Mouse (Mus musculus) CH12.LX (cell line): ENCODE results near the gene Saal1. TPM values are rescaled to one million over a fixed set of nuclear protein-coding genes. Genes with fewer than 3 reads are reported as not detected.

Experiments
- DNase-seq: peaks from one replicate; pipeline ENCODE4 v3.0.0-alpha.2; 2013; ENCODE audit errors: extremely low read depth
- H3K27ac ChIP-seq: 2 replicates; pipeline ENCODE4 v1.5.1; 2012; ENCODE audit warnings: low read depth, mild to moderate bottlenecking, control low read depth, moderate library complexity; ENCODE audit not compliant: insufficient read depth
- H3K27me3 ChIP-seq: replicated peaks from 2 replicates; pipeline ENCODE3; 2012; ENCODE audit warnings: inconsistent platforms
- H3K36me3 ChIP-seq, 2 experiments: replicated peaks in 1 of 2; 2 replicates each; pipeline versions ENCODE3 to v1.6.1; 2012; ENCODE audit warnings: inconsistent platforms in 1 of 2, low read length in 1 of 2, mild to moderate bottlenecking in 1 of 2, mixed read lengths in 1 of 2, moderate library complexity in 1 of 2; ENCODE audit not compliant: control insufficient read depth in 1 of 2, insufficient read depth in 1 of 2
- H3K4me1 ChIP-seq, 2 experiments: 2 replicates each; pipeline ENCODE4 v1.6.1; 2012; ENCODE audit warnings: inconsistent platforms in 1 of 2, moderate library complexity in 1 of 2; ENCODE audit not compliant: insufficient read depth in 2 of 2, control insufficient read depth in 1 of 2
- H3K4me2 ChIP-seq: 2 replicates; pipeline ENCODE4 v1.6.1; 2012; ENCODE audit warnings: low read depth, mild to moderate bottlenecking, control low read depth; ENCODE audit not compliant: poor library complexity, insufficient read depth, severe bottlenecking
- H3K4me3 ChIP-seq, 3 experiments: fragments of 150-350 bp in 1 of 3; sonication (generic) in 1 of 3; replicated peaks in 1 of 3; 2 replicates each; pipeline versions ENCODE3 to v1.5.1; 2011 to 2012; ENCODE audit warnings: low read depth in 2 of 3, low read length in 2 of 3, mild to moderate bottlenecking in 2 of 3, moderate library complexity in 2 of 3, control low read depth in 1 of 3, improper control_type of control experiment in 1 of 3, inconsistent platforms in 1 of 3, mixed read lengths in 1 of 3; ENCODE audit not compliant: poor library complexity in 1 of 3
- H3K79me2 ChIP-seq: replicated peaks from 2 replicates; pipeline ENCODE4 v1.6.1; 2012; ENCODE audit warnings: mild to moderate bottlenecking, moderate library complexity; ENCODE audit not compliant: control insufficient read depth, poor library complexity, insufficient read depth, severe bottlenecking; ENCODE audit errors: extremely low read depth
- H3K9ac ChIP-seq: 2 replicates; pipeline ENCODE4 v1.6.1; 2012; ENCODE audit warnings: low read depth, mild to moderate bottlenecking, control low read depth, moderate library complexity; ENCODE audit not compliant: insufficient read depth
- H3K9me3 ChIP-seq: replicated peaks from 2 replicates; pipeline ENCODE3; 2012; ENCODE audit warnings: low read length, inconsistent platforms, mixed read lengths
- CHD1 ChIP-seq: IDR thresholded peaks from 2 replicates; pipeline ENCODE4 v1.6.1; 2012; ENCODE audit warnings: low read depth, low read length, improper control_type of control experiment, inconsistent platforms
- CHD2 ChIP-seq: IDR thresholded peaks from 2 replicates; pipeline ENCODE4 v1.6.1; 2011; ENCODE audit warnings: low read length, improper control_type of control experiment
- E2F4 ChIP-seq: IDR thresholded peaks from 2 replicates; pipeline ENCODE4 v1.6.1; 2011; ENCODE audit warnings: low read depth, low read length, improper control_type of control experiment; ENCODE audit not compliant: insufficient replicate concordance
- ELF1 ChIP-seq: IDR thresholded peaks from 2 replicates; pipeline ENCODE4 v1.6.1; 2014; ENCODE audit warnings: low read depth, mild to moderate bottlenecking, inconsistent platforms, low read length, improper control_type of control experiment
- ETS1 ChIP-seq: conservative IDR thresholded peaks from 2 replicates; pipeline ENCODE4 v1.6.1; 2012; ENCODE audit warnings: low read depth, mild to moderate bottlenecking, inconsistent platforms, low read length, improper control_type of control experiment, moderate library complexity
- IRF4 ChIP-seq: IDR thresholded peaks from 2 replicates; pipeline ENCODE4 v1.6.1; 2014; ENCODE audit warnings: low read depth, mild to moderate bottlenecking, inconsistent platforms, low read length, improper control_type of control experiment
- JUN ChIP-seq: IDR thresholded peaks from 2 replicates; pipeline ENCODE4 v1.6.1; 2011; ENCODE audit warnings: low read depth, mild to moderate bottlenecking, low read length, improper control_type of control experiment, moderate library complexity; ENCODE audit not compliant: insufficient read depth
- JUND ChIP-seq: conservative IDR thresholded peaks from 2 replicates; pipeline ENCODE4 v1.6.1; 2011; ENCODE audit warnings: low read depth, low read length, improper control_type of control experiment
- KAT2A ChIP-seq: IDR thresholded peaks from 2 replicates; pipeline ENCODE4 v1.6.1; 2012; ENCODE audit warnings: low read length, improper control_type of control experiment, inconsistent platforms; ENCODE audit not compliant: insufficient replicate concordance
- MAX ChIP-seq: IDR thresholded peaks from 2 replicates; pipeline ENCODE4 v1.6.1; 2011; ENCODE audit warnings: low read length, improper control_type of control experiment
- MAZ ChIP-seq: IDR thresholded peaks from 2 replicates; pipeline ENCODE4 v1.6.1; 2012; ENCODE audit warnings: low read depth, mild to moderate bottlenecking, inconsistent platforms, low read length, improper control_type of control experiment, moderate library complexity
- NRF1 ChIP-seq: IDR thresholded peaks from 2 replicates; pipeline ENCODE4 v1.6.1; 2014; ENCODE audit warnings: low read depth, mild to moderate bottlenecking, inconsistent platforms, low read length, improper control_type of control experiment, moderate library complexity
- PAX5 ChIP-seq: IDR thresholded peaks from 2 replicates; pipeline ENCODE4 v1.6.1; 2012; ENCODE audit warnings: low read length, inconsistent platforms, mixed read lengths
- SMC3 ChIP-seq: IDR thresholded peaks from 2 replicates; pipeline ENCODE4 v1.6.1; 2011; ENCODE audit warnings: low read depth, low read length, improper control_type of control experiment
- TBP ChIP-seq: conservative IDR thresholded peaks from 2 replicates; pipeline ENCODE4 v1.6.1; 2011; ENCODE audit warnings: low read depth, low read length, improper control_type of control experiment
- TCF12 ChIP-seq: IDR thresholded peaks from 2 replicates; pipeline ENCODE4 v1.6.1; 2014; ENCODE audit warnings: low read depth, mild to moderate bottlenecking, inconsistent platforms, low read length, improper control_type of control experiment
- ZKSCAN1 ChIP-seq: IDR thresholded peaks from 2 replicates; pipeline ENCODE4 v1.6.1; 2012; ENCODE audit warnings: low read depth, inconsistent platforms, low read length, improper control_type of control experiment, borderline replicate concordance
- ZMIZ1 ChIP-seq: IDR thresholded peaks from 2 replicates; pipeline ENCODE4 v1.6.1; 2012; ENCODE audit warnings: low read depth, mild to moderate bottlenecking, inconsistent platforms, low read length, improper control_type of control experiment
- ZNF384 ChIP-seq: IDR thresholded peaks from 2 replicates; pipeline ENCODE4 v1.6.1; 2012; ENCODE audit warnings: low read depth, low read length, improper control_type of control experiment, inconsistent platforms
- dilution Hi-C: fragments of 300-500 bp; cut with MboI; formaldehyde crosslinking; loops from 2 replicates; pipeline ENCODE4 v1.14.3; 2020; ENCODE audit warnings: low sequenced_read_pairs; ENCODE audit not compliant: extremely low pct_unique_long_range_greater_than_20kb, extremely low pct_ligation_motif_present
- in situ Hi-C: fragments of 300-500 bp; cut with MboI; formaldehyde crosslinking; loops from 3 replicates; pipeline ENCODE4 v1.14.3; 2019; ENCODE audit warnings: low sequenced_read_pairs, low pct_ligation_motif_present, low pct_unique_long_range_greater_than_20kb, mixed read lengths
- polyA plus RNA-seq: library from polyadenylated mRNA; unstranded; fragments of >175 nt; gene quantifications from 2 replicates; pipeline ENCODE4 v1.2.1, GENCODE M21; 2012; ENCODE audit warnings: low read depth; ENCODE audit not compliant: insufficient read length
- total RNA-seq, 2 experiments: library from RNA; depleted of rRNA; stranded (reverse); fragments of 300-350 nt in 1 of 2; fragments of >200 nt in 1 of 2; gene quantifications; 2 replicates each; pipeline ENCODE4 v1.2.3; 2012 to 2014

Saal1 gene
- total and polyA plus RNA-seq, 3 experiments = 15.2 to 24.5 (median 16.6) TPM

DNA sequence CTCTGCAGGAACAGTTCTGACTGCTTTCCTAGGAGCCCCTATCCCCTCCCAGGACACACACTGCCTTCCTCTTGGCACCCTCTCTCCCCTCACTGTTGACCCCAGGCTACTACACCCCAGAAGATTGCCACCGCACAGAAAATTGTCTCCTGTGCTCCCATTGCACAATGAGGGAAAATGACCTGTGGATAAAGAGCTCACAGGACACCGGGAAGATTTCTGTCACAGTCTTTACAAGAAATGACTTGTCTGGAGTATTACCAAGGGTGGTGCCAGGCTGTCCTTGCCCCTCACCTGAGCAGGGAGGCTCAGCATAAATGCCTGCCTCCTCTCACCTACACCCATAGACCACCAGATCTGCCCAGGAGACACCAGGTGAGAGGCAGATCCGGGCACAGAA, 41.0 kb upstream of the Saal1 start, which contains the start of gene Saa2:
Gene Saa2, plus strand, starts transcription at position 301 of the 400 bp plus-strand sequence.
- peaks cover 12 to 35% of the 10 kb centered on the region in 2 experiments for H3K4me1 ChIP-seq
- in situ Hi-C loops (no loop called here), dilution Hi-C loops (no loop called here)
- H3K27me3 ChIP-seq = no peaks in the 10 kb centered on the region
- no peak within 1 kb of the TSS for H3K4me2 ChIP-seq
- no peaks in the 10 kb centered on the region for H3K36me3 ChIP-seq
- TF ChIP-seq TCF12 = no peak
- TF ChIP-seq CHD2 = no peak
- TF ChIP-seq NRF1 = no peak
- TF ChIP-seq SMC3 = no peak
- no peak for TF ChIP-seq E2F4
- TF ChIP-seq MAX = no peak
- no peak within 1 kb of the TSS for H3K27ac ChIP-seq
- H3K4me3 ChIP-seq = no peak within 1 kb of the TSS
- H3K9ac ChIP-seq = no peak within 1 kb of the TSS
- no peaks in the 10 kb centered on the region for H3K9me3 ChIP-seq
- DNase-seq = no peak
- H3K79me2 ChIP-seq = no peaks in the 10 kb centered on the region

DNA sequence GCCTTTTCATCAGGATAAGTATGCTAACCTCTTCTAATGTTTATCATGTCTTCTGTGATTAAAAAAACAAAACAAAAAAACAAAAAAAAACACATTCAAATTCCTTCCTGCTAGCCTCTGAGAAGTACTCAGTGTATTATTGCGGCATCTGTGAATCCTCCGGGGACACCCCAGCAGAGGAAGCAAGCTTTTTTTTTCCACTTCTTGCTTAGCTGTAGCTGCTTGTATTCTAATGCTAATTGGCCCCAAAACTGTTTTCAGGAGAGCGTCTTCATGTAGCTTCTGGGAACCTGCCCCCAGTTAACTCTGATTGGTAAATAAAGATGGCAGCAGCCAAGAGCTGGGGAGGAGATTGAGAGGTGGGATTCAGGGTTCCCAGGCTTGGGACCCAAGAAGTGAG, 38.0 kb upstream of the Saal1 start:
- H3K9me3 ChIP-seq = no peaks in the 10 kb centered on the region
- H3K27me3 ChIP-seq = no peaks in the 10 kb centered on the region
- no peak overlapping the region for H3K27ac ChIP-seq
- H3K79me2 ChIP-seq = no peaks in the 10 kb centered on the region
- in situ Hi-C loops (no loop called here), dilution Hi-C loops (no loop called here)
- no peak overlapping the region for H3K4me3 ChIP-seq
- H3K9ac ChIP-seq = peak overlapping the region; percentile 18; the same call in 1 of the 2 replicates
- peak; percentile 69 for DNase-seq
- peaks cover 12 to 31% of the 10 kb centered on the region in 2 experiments for H3K4me1 ChIP-seq
- no peak overlapping the region for H3K4me2 ChIP-seq
- TF ChIP-seq KAT2A = 0 out of 2 replicates have a peak, but pooled peaks have one; percentile 17
- TF ChIP-seq ETS1 = peak; percentile 31; the same call in 1 of the 2 replicates
- peak; percentile 39 for TF ChIP-seq JUN
- TF ChIP-seq TBP = no peak
- TF ChIP-seq IRF4 = 0 out of 2 replicates have a peak, but pooled peaks have one; percentile 22
- peak; percentile 52 for TF ChIP-seq JUND
- no peak for TF ChIP-seq MAZ
- peak; percentile 96 for TF ChIP-seq ZNF384
- TF ChIP-seq ELF1 = peak; percentile 20; the same call in 1 of the 2 replicates
- no peaks in the 10 kb centered on the region for H3K36me3 ChIP-seq

DNA sequence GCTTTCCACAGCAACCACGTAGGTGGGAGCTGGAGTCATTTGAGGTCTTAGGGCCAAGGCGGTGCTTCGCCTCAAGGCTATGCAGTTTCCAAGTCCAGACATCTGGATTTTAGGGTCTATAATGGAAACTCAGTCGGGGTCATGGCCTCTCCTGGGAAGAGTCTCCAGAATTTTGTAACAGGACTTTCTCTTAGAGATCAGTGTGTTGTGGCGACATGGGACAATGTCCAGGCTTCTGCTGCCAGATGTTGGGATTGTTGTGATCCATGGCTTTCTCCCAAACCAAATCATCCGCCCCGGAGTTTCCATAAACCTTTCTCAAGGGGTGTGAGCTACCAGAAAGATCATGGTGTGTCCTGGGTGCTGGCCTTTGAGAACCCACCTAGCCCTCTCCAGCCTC, 35.9 kb upstream of the Saal1 start:
- H3K4me2 ChIP-seq = no peak overlapping the region
- no peaks in the 10 kb centered on the region for H3K9me3 ChIP-seq
- DNase-seq = no peak
- peaks cover 12 to 26% of the 10 kb centered on the region in 2 experiments for H3K4me1 ChIP-seq
- H3K4me3 ChIP-seq = no peak overlapping the region
- H3K36me3 ChIP-seq = no peaks in the 10 kb centered on the region
- TF ChIP-seq ZKSCAN1 (no peak), ZMIZ1 (no peak), E2F4 (no peak), PAX5 (no peak), CHD1 (no peak), NRF1 (no peak)
- no peaks in the 10 kb centered on the region for H3K27me3 ChIP-seq
- H3K9ac ChIP-seq = no peak overlapping the region
- dilution Hi-C loops (no loop called here), in situ Hi-C loops (no loop called here)
- H3K79me2 ChIP-seq = no peaks in the 10 kb centered on the region
- H3K27ac ChIP-seq = no peak overlapping the region
